Mouse (Mus musculus): Measurements from ENCODE around the gene Itgav. TPM values are rescaled to one million over a fixed set of nuclear protein-coding genes. Genes with fewer than 3 reads are reported as not detected.
"Not testable (repeated sequence)": the region's sequence is repeated elsewhere in the genome, so short reads cannot be mapped to it uniquely, and the experiment has no call there.

Itgav gene
- polyA plus RNA-seq, 1 experiment = not detected

GRCm38 (mm10) chr2:83700667-83701066, 23.5 kb upstream of the Itgav start:
- no peak overlapping the region for H3K4me3 ChIP-seq (ENCODE audit: insufficient read depth, low read depth, low read length)
- 88% methylated on average over 4 of the region's 4 CpGs for WGBS
- TF ChIP-seq POLR2A (IDR thresholded peaks at IDR 0.05; ENCODE audit: insufficient read depth, low read depth, low read length) (no peak), CTCF (IDR thresholded peaks at IDR 0.05; ENCODE audit: insufficient read depth, low read depth, low read length) (no peak)

GRCm38 (mm10) chr2:83702411-83702810, 21.8 kb upstream of the Itgav start:
- TF ChIP-seq CTCF (IDR thresholded peaks at IDR 0.05; ENCODE audit: insufficient read depth, low read depth, low read length) (no peak), POLR2A (IDR thresholded peaks at IDR 0.05; ENCODE audit: insufficient read depth, low read depth, low read length) (no peak)
- Histone ChIP-seq H3K4me3 (ENCODE audit: insufficient read depth, low read depth, low read length) (no peak overlapping the region), H3K27ac (ENCODE audit: insufficient read depth, low read depth, low read length) (no peak overlapping the region), H3K4me1 (ENCODE audit: control insufficient read depth, insufficient read depth, low read length) (no peaks in the 10 kb centered on the region)
- 94% methylated on average over 7 of the region's 7 CpGs for WGBS

More at GRCm38 (mm10) chr2:83700667-83701066, 23.5 kb upstream of the Itgav start:
- no peaks in the 10 kb centered on the region for H3K4me1 ChIP-seq (ENCODE audit: control insufficient read depth, insufficient read depth, low read length)
- no peak overlapping the region for H3K27ac ChIP-seq (ENCODE audit: insufficient read depth, low read depth, low read length)

- H3K4me1 ChIP-seq (ENCODE audit: control insufficient read depth, insufficient read depth, low read length) = no peaks in the 10 kb centered on the region
- no peak for TF ChIP-seq CTCF (IDR thresholded peaks at IDR 0.05; ENCODE audit: insufficient read depth, low read depth, low read length)
- TF ChIP-seq POLR2A (IDR thresholded peaks at IDR 0.05; ENCODE audit: insufficient read depth, low read depth, low read length) = no peak
- H3K4me3 ChIP-seq (ENCODE audit: insufficient read depth, low read depth, low read length) = no peak overlapping the region
- no peak overlapping the region for H3K27ac ChIP-seq (ENCODE audit: insufficient read depth, low read depth, low read length)
- whole genome bisulfite sequencing = 85% methylated on average over 9 of the region's 9 CpGs
Measured at GRCm38 (mm10) chr2:83705580-83706158, 18.5 kb upstream of the Itgav start.

GRCm38 (mm10) chr2:83709896-83710524, 14.2 kb upstream of the Itgav start:
- WGBS = 70% methylated on average over 11 of the region's 11 CpGs
- TF ChIP-seq POLR2A (IDR thresholded peaks at IDR 0.05; ENCODE audit: insufficient read depth, low read depth, low read length) = no peak
- no peak for TF ChIP-seq CTCF (IDR thresholded peaks at IDR 0.05; ENCODE audit: insufficient read depth, low read depth, low read length)
- no peak overlapping the region for H3K27ac ChIP-seq (ENCODE audit: insufficient read depth, low read depth, low read length)

GRCm38 (mm10) chr2:83713281-83713680, 10.9 kb upstream of the Itgav start:
- WGBS = 73% methylated on average over 7 of the region's 7 CpGs
- H3K4me1 ChIP-seq (ENCODE audit: control insufficient read depth, insufficient read depth, low read length); H3K27ac ChIP-seq (ENCODE audit: insufficient read depth, low read depth, low read length); H3K4me3 ChIP-seq (ENCODE audit: insufficient read depth, low read depth, low read length): not testable (repeated sequence)

More at GRCm38 (mm10) chr2:83709896-83710524, 14.2 kb upstream of the Itgav start:
- no peak overlapping the region for H3K4me3 ChIP-seq (ENCODE audit: insufficient read depth, low read depth, low read length)
- no peaks in the 10 kb centered on the region for H3K4me1 ChIP-seq (ENCODE audit: control insufficient read depth, insufficient read depth, low read length)

GRCm38 (mm10) chr2:83713946-83714345, 10.3 kb upstream of the Itgav start:
- H3K4me3 ChIP-seq (ENCODE audit: insufficient read depth, low read depth, low read length) = no peak overlapping the region
- no peak overlapping the region for H3K27ac ChIP-seq (ENCODE audit: insufficient read depth, low read depth, low read length)
- 85% methylated on average over 5 of the region's 5 CpGs for WGBS
- H3K4me1 ChIP-seq (ENCODE audit: control insufficient read depth, insufficient read depth, low read length) = no peaks in the 10 kb centered on the region
- TF ChIP-seq POLR2A (IDR thresholded peaks at IDR 0.05; ENCODE audit: insufficient read depth, low read depth, low read length) (no peak), CTCF (IDR thresholded peaks at IDR 0.05; ENCODE audit: insufficient read depth, low read depth, low read length) (no peak)

- Histone ChIP-seq H3K27ac (ENCODE audit: insufficient read depth, low read depth, low read length) (no peak overlapping the region), H3K4me1 (ENCODE audit: control insufficient read depth, insufficient read depth, low read length) (no peaks in the 10 kb centered on the region), H3K4me3 (ENCODE audit: insufficient read depth, low read depth, low read length) (no peak overlapping the region)
- WGBS = 22% methylated on average over 6 of the region's 6 CpGs
- no peak for TF ChIP-seq CTCF (IDR thresholded peaks at IDR 0.05; ENCODE audit: insufficient read depth, low read depth, low read length)
Measured at GRCm38 (mm10) chr2:83714783-83715182, 9.4 kb upstream of the Itgav start.

- no peak overlapping the region for H3K4me3 ChIP-seq (ENCODE audit: insufficient read depth, low read depth, low read length)
- no peak for TF ChIP-seq POLR2A (IDR thresholded peaks at IDR 0.05; ENCODE audit: insufficient read depth, low read depth, low read length)
- TF ChIP-seq CTCF (IDR thresholded peaks at IDR 0.05; ENCODE audit: insufficient read depth, low read depth, low read length) = no peak
Measured at GRCm38 (mm10) chr2:83718341-83718740, 5.9 kb upstream of the Itgav start.

GRCm38 (mm10) chr2:83721635-83722034, 2.6 kb upstream of the Itgav start:
- WGBS = 96% methylated on average over 3 of the region's 3 CpGs
- no peaks in the 10 kb centered on the region for H3K4me1 ChIP-seq (ENCODE audit: control insufficient read depth, insufficient read depth, low read length)
- no peak overlapping the region for H3K4me3 ChIP-seq (ENCODE audit: insufficient read depth, low read depth, low read length)
- no peak overlapping the region for H3K27ac ChIP-seq (ENCODE audit: insufficient read depth, low read depth, low read length)
- TF ChIP-seq CTCF (IDR thresholded peaks at IDR 0.05; ENCODE audit: insufficient read depth, low read depth, low read length) = no peak
- no peak for TF ChIP-seq POLR2A (IDR thresholded peaks at IDR 0.05; ENCODE audit: insufficient read depth, low read depth, low read length)

More at GRCm38 (mm10) chr2:83718341-83718740, 5.9 kb upstream of the Itgav start:
- no peak overlapping the region for H3K27ac ChIP-seq (ENCODE audit: insufficient read depth, low read depth, low read length)
- WGBS = 95% methylated on average over 4 of the region's 4 CpGs
- H3K4me1 ChIP-seq (ENCODE audit: control insufficient read depth, insufficient read depth, low read length) = no peaks in the 10 kb centered on the region

Data from olfactory bulb, adult 2 months (tissue).